Mouse (Mus musculus): ENCODE measurements around the gene Fam186b. TPM values are rescaled to one million over a fixed set of nuclear protein-coding genes. Genes with fewer than 3 reads are reported as not detected.
A peak's percentile ranks its signal among the peaks of the same experiment; 100 is the strongest.
"Not testable (repeated sequence)": the region's sequence is repeated elsewhere in the genome, so short reads cannot be mapped to it uniquely, and the experiment has no call there.

The Fam186b gene
- polyA plus RNA-seq, 1 experiment from 2014 or later, result 0.24 TPM

GRCm38 (mm10) chr15:99259167-99259729 lies 36.4 kb downstream of the Fam186b start:
- Histone ChIP-seq H3K36me3 (ENCODE audit: control insufficient read depth, insufficient read depth, low read length) (no peaks in the 10 kb centered on the region), H3K27ac (ENCODE audit: low read length) (peak overlapping the region; percentile 66), H3K9me3 (ENCODE audit: control insufficient read depth, low read length) (no peaks in the 10 kb centered on the region), H3K4me2 (ENCODE audit: low read depth, low read length) (peak overlapping the region; percentile 49), H3K9ac (ENCODE audit: low read depth, low read length) (peak overlapping the region; percentile 36), H3K4me3 (ENCODE audit: low read length) (no peak overlapping the region; the same call in 1 of the 2 replicates), H3K27me3 (replicated peaks; ENCODE audit: control insufficient read depth, insufficient read depth, low read length) (no peaks in the 10 kb centered on the region), H3K4me1 (ENCODE audit: control insufficient read depth, insufficient read depth, low read length) (peaks cover 10% of the 10 kb centered on the region)
- 57% methylated on average over 8 of the region's 8 CpGs for WGBS
- peak; percentile 57 for ATAC-seq

GRCm38 (mm10) chr15:99255241-99255749 lies 40.4 kb downstream of the Fam186b start:
- no peak for ATAC-seq
- no peaks in the 10 kb centered on the region for H3K36me3 ChIP-seq (ENCODE audit: control insufficient read depth, insufficient read depth, low read length)

GRCm38 (mm10) chr15:99254477-99255005 lies 41.1 kb downstream of the Fam186b start:
- WGBS, result 79% methylated on average over 2 of the region's 2 CpGs

More at GRCm38 (mm10) chr15:99255241-99255749, 40.4 kb downstream of the Fam186b start:
- no peak overlapping the region for H3K4me3 ChIP-seq (ENCODE audit: low read length)
- H3K4me2 ChIP-seq (ENCODE audit: low read depth, low read length), result no peak overlapping the region
- H3K9me3 ChIP-seq (ENCODE audit: control insufficient read depth, low read length), result no peaks in the 10 kb centered on the region
- H3K9ac ChIP-seq (ENCODE audit: low read depth, low read length), result no peak overlapping the region
- 87% methylated on average over 6 of the region's 6 CpGs for WGBS
- H3K4me1 ChIP-seq (ENCODE audit: control insufficient read depth, insufficient read depth, low read length), result peaks cover 26% of the 10 kb centered on the region
- no peaks in the 10 kb centered on the region for H3K27me3 ChIP-seq (replicated peaks; ENCODE audit: control insufficient read depth, insufficient read depth, low read length)
- no peak overlapping the region for H3K27ac ChIP-seq (ENCODE audit: low read length)

GRCm38 (mm10) chr15:99253772-99254171 lies 41.9 kb downstream of the Fam186b start:
- H3K4me3 ChIP-seq (ENCODE audit: low read length), result no peak overlapping the region
- no peaks in the 10 kb centered on the region for H3K9me3 ChIP-seq (ENCODE audit: control insufficient read depth, low read length)
- H3K4me1 ChIP-seq (ENCODE audit: control insufficient read depth, insufficient read depth, low read length), result peaks cover 24% of the 10 kb centered on the region
- no peak overlapping the region for H3K27ac ChIP-seq (ENCODE audit: low read length)
- H3K4me2 ChIP-seq (ENCODE audit: low read depth, low read length), result no peak overlapping the region
- H3K9ac ChIP-seq (ENCODE audit: low read depth, low read length), result no peak overlapping the region; the same call in 1 of the 2 replicates
- no peaks in the 10 kb centered on the region for H3K27me3 ChIP-seq (replicated peaks; ENCODE audit: control insufficient read depth, insufficient read depth, low read length)
- ATAC-seq, result no peak
- WGBS, result 90% methylated on average over 6 of the region's 6 CpGs
- H3K36me3 ChIP-seq (ENCODE audit: control insufficient read depth, insufficient read depth, low read length), result no peaks in the 10 kb centered on the region

More at GRCm38 (mm10) chr15:99254477-99255005, 41.1 kb downstream of the Fam186b start:
- H3K4me1 ChIP-seq (ENCODE audit: control insufficient read depth, insufficient read depth, low read length), result peaks cover 28% of the 10 kb centered on the region
- H3K36me3 ChIP-seq (ENCODE audit: control insufficient read depth, insufficient read depth, low read length), result no peaks in the 10 kb centered on the region
- H3K9me3 ChIP-seq (ENCODE audit: control insufficient read depth, low read length), result no peaks in the 10 kb centered on the region
- no peak overlapping the region for H3K9ac ChIP-seq (ENCODE audit: low read depth, low read length)
- H3K27ac ChIP-seq (ENCODE audit: low read length), result peak overlapping the region; percentile 45
- 0 out of 2 replicates have a peak, but pooled peaks have one; percentile 10 for ATAC-seq
- no peak overlapping the region for H3K4me2 ChIP-seq (ENCODE audit: low read depth, low read length)
- no peak overlapping the region for H3K4me3 ChIP-seq (ENCODE audit: low read length)
- no peaks in the 10 kb centered on the region for H3K27me3 ChIP-seq (replicated peaks; ENCODE audit: control insufficient read depth, insufficient read depth, low read length)

GRCm38 (mm10) chr15:99253175-99253479 lies 42.6 kb downstream of the Fam186b start:
- not testable (repeated sequence) for H3K9me3 ChIP-seq (ENCODE audit: control insufficient read depth, low read length); ATAC-seq; H3K36me3 ChIP-seq (ENCODE audit: control insufficient read depth, insufficient read depth, low read length); H3K27me3 ChIP-seq (replicated peaks; ENCODE audit: control insufficient read depth, insufficient read depth, low read length); H3K9ac ChIP-seq (ENCODE audit: low read depth, low read length); H3K4me3 ChIP-seq (ENCODE audit: low read length)
- H3K4me1 ChIP-seq (ENCODE audit: control insufficient read depth, insufficient read depth, low read length), result peaks cover 24% of the 10 kb centered on the region
- 35% methylated on average over 2 of the region's 2 CpGs for WGBS
- H3K4me2 ChIP-seq (ENCODE audit: low read depth, low read length), result peak overlapping the region; percentile 70; the same call in 1 of the 2 replicates
- H3K27ac ChIP-seq (ENCODE audit: low read length), result peak overlapping the region; percentile 96; the same call in 1 of the 2 replicates

GRCm38 (mm10) chr15:99252381-99253174 lies 43.1 kb downstream of the Fam186b start:
- Histone ChIP-seq H3K9ac (ENCODE audit: low read depth, low read length) (peak overlapping the region; percentile 78), H3K27ac (ENCODE audit: low read length) (peak overlapping the region; percentile 96), H3K27me3 (replicated peaks; ENCODE audit: control insufficient read depth, insufficient read depth, low read length) (no peaks in the 10 kb centered on the region), H3K4me3 (ENCODE audit: low read length) (peak overlapping the region; percentile 71), H3K9me3 (ENCODE audit: control insufficient read depth, low read length) (no peaks in the 10 kb centered on the region), H3K4me2 (ENCODE audit: low read depth, low read length) (peak overlapping the region; percentile 70), H3K36me3 (ENCODE audit: control insufficient read depth, insufficient read depth, low read length) (0 out of 2 replicates have a peak, but pooled peaks cover 5% of the 10 kb centered on the region), H3K4me1 (ENCODE audit: control insufficient read depth, insufficient read depth, low read length) (peaks cover 24% of the 10 kb centered on the region)
- ATAC-seq, result peak; percentile 68
- WGBS, result 2% methylated on average over 22 of the region's 22 CpGs

- no peaks in the 10 kb centered on the region for H3K9me3 ChIP-seq (ENCODE audit: control insufficient read depth, low read length)
- H3K4me3 ChIP-seq (ENCODE audit: low read length), result peak within 1 kb of the TSS; percentile 71
- H3K27me3 ChIP-seq (replicated peaks; ENCODE audit: control insufficient read depth, insufficient read depth, low read length), result no peaks in the 10 kb centered on the region
- under 1% methylated on average over 52 of the region's 52 CpGs for WGBS
- H3K27ac ChIP-seq (ENCODE audit: low read length), result peak within 1 kb of the TSS; percentile 96
- peak; percentile 96 for ATAC-seq
- peaks cover 24% of the 10 kb centered on the region for H3K4me1 ChIP-seq (ENCODE audit: control insufficient read depth, insufficient read depth, low read length)
- peak within 1 kb of the TSS; percentile 70 for H3K4me2 ChIP-seq (ENCODE audit: low read depth, low read length)
- 0 out of 2 replicates have a peak, but pooled peaks cover 7% of the 10 kb centered on the region for H3K36me3 ChIP-seq (ENCODE audit: control insufficient read depth, insufficient read depth, low read length)
- H3K9ac ChIP-seq (ENCODE audit: low read depth, low read length), result peak within 1 kb of the TSS; percentile 78
Observed at GRCm38 (mm10) chr15:99251626-99252380, 43.9 kb downstream of the Fam186b start, which contains the start of gene Mcrs1. Gene Mcrs1 (minus strand): TSS chr15:99251961.

- peak overlapping the region; percentile 78 for H3K9ac ChIP-seq (ENCODE audit: low read depth, low read length)
- not testable (repeated sequence) for H3K27ac ChIP-seq (ENCODE audit: low read length); H3K9me3 ChIP-seq (ENCODE audit: control insufficient read depth, low read length); H3K27me3 ChIP-seq (replicated peaks; ENCODE audit: control insufficient read depth, insufficient read depth, low read length)
- WGBS, result under 1% methylated on average over 14 of the region's 15 CpGs
- H3K4me3 ChIP-seq (ENCODE audit: low read length), result peak overlapping the region; percentile 71
- H3K4me2 ChIP-seq (ENCODE audit: low read depth, low read length), result peak overlapping the region; percentile 66
- 0 out of 2 replicates have a peak, but pooled peaks cover 12% of the 10 kb centered on the region for H3K36me3 ChIP-seq (ENCODE audit: control insufficient read depth, insufficient read depth, low read length)
- ATAC-seq, result peak; percentile 13
- peaks cover 24% of the 10 kb centered on the region for H3K4me1 ChIP-seq (ENCODE audit: control insufficient read depth, insufficient read depth, low read length)
Observed at GRCm38 (mm10) chr15:99251111-99251510, 44.6 kb downstream of the Fam186b start.
